In genomic region chr2:180171522-180172070, GRCm38 (mm10) we compare ENCODE assay signal across 8 mouse cellular contexts. TPM values are rescaled to one million over a fixed set of nuclear protein-coding genes. Genes with fewer than 3 reads are reported as not detected.
A peak's percentile ranks its signal among the peaks of the same experiment; 100 is the strongest.
DNase-seq lines count a peak whose midpoint lies in the region; ATAC-seq and TF ChIP-seq lines count a peak whose summit lies in the region.

No protein-coding gene starts in this region.

- H3K9ac ChIP-seq in kidney, embryonic 16.5 days (replicated peaks; ENCODE audit: low read length) = peak overlapping the region; percentile 82
- H3K9ac ChIP-seq in limb, embryonic 14.5 days (ENCODE audit: low read depth, low read length, severe bottlenecking) = peak overlapping the region; percentile 95

- 0 out of 2 replicates have a peak, but pooled peaks have one; percentile 29 for TF ChIP-seq POLR2A in limb, embryonic 14.5 days (IDR thresholded peaks at IDR 0.05; ENCODE audit: borderline replicate concordance, extremely low read depth, insufficient read depth, insufficient read length)
- peak; percentile 79; the same call in 1 of the 2 replicates for TF ChIP-seq POLR2A in olfactory bulb, adult 2 months (IDR thresholded peaks at IDR 0.05; ENCODE audit: insufficient read depth, low read depth, low read length)

- H3K27ac ChIP-seq in kidney, embryonic 16.5 days (ENCODE audit: low read length) = peak overlapping the region; percentile 61
- H3K27ac ChIP-seq in limb, embryonic 14.5 days (replicated peaks; ENCODE audit: low read depth, low read length) = peak overlapping the region; percentile 89
- H3K27ac ChIP-seq in olfactory bulb, adult 2 months (ENCODE audit: insufficient read depth, low read depth, low read length) = peak overlapping the region; percentile 74

- no peak for TF ChIP-seq CTCF in olfactory bulb, adult 2 months (IDR thresholded peaks at IDR 0.05; ENCODE audit: insufficient read depth, low read depth, low read length)

- peaks cover 20% of the 10 kb centered on the region for H3K4me1 ChIP-seq in kidney, embryonic 16.5 days (ENCODE audit: insufficient read depth, low read length)
- peaks cover 10% of the 10 kb centered on the region; the same call in 1 of the 2 replicates for H3K4me1 ChIP-seq in limb, embryonic 14.5 days (ENCODE audit: control insufficient read depth, insufficient read depth, low read length)
- peaks cover 25% of the 10 kb centered on the region for H3K4me1 ChIP-seq in olfactory bulb, adult 2 months (ENCODE audit: control insufficient read depth, insufficient read depth, low read length)

- peak overlapping the region; percentile 78 for H3K4me3 ChIP-seq in kidney, embryonic 16.5 days (ENCODE audit: low read length)
- H3K4me3 ChIP-seq in limb, embryonic 14.5 days (replicated peaks; ENCODE audit: low read length) = peak overlapping the region; percentile 97
- peak overlapping the region; percentile 97 for H3K4me3 ChIP-seq in olfactory bulb, adult 2 months (ENCODE audit: insufficient read depth, low read depth, low read length)

- under 1% methylated on average over 61 of the region's 80 CpGs for WGBS in kidney, embryonic 16.5 days
- under 1% methylated on average over 42 of the region's 80 CpGs for WGBS in limb, embryonic 14.5 days
- under 1% methylated on average over 80 of the region's 80 CpGs for WGBS in olfactory bulb, adult 2 months

- peaks cover 32% of the 10 kb centered on the region for H3K36me3 ChIP-seq in kidney, embryonic 16.5 days (ENCODE audit: insufficient read depth, low read length)
- peaks cover 32% of the 10 kb centered on the region for H3K36me3 ChIP-seq in limb, embryonic 14.5 days (ENCODE audit: control insufficient read depth, insufficient read depth, low read length)

- H3K9me3 ChIP-seq in kidney, embryonic 16.5 days (ENCODE audit: low read length) = no peaks in the 10 kb centered on the region
- no peaks in the 10 kb centered on the region for H3K9me3 ChIP-seq in limb, embryonic 14.5 days (ENCODE audit: control insufficient read depth, low read length)

- peak; percentile 70 for ATAC-seq in kidney, embryonic 16.5 days (ENCODE audit: low FRiP score, low TSS enrichment)
- peak; percentile 32 for ATAC-seq in erythroblast, adult 5-6 weeks (replicated peaks; ENCODE audit: low FRiP score, poor library complexity, severe bottlenecking)
- peak; percentile 53 for ATAC-seq in limb, embryonic 14.5 days (ENCODE audit: low FRiP score, low read depth)

- H3K27me3 ChIP-seq in kidney, embryonic 16.5 days (ENCODE audit: insufficient read depth, low read length) = no peaks in the 10 kb centered on the region
- no peaks in the 10 kb centered on the region for H3K27me3 ChIP-seq in limb, embryonic 14.5 days (ENCODE audit: control insufficient read depth, insufficient read depth, low read length)

- peak overlapping the region; percentile 99 for H3K4me2 ChIP-seq in kidney, embryonic 16.5 days (replicated peaks; ENCODE audit: low read depth, low read length)
- peak overlapping the region; percentile 87 for H3K4me2 ChIP-seq in limb, embryonic 14.5 days (replicated peaks; ENCODE audit: low read depth, low read length, severe bottlenecking)

- no peak for DNase-seq in kidney, adult 9 months
- DNase-seq in MN1 (ENCODE audit: low spot score) = peak; percentile 74
- no peak for DNase-seq in limb, embryonic 14.5 days (ENCODE audit: low spot score)
- DNase-seq in gastrocnemius, postnatal 4 days (ENCODE audit: low spot score in 2 of 2) = no peak
- no peak for DNase-seq in cerebellum, adult 11 months

RNA-seq across cellular contexts. Expression of gene Adrm1, which starts 0.3 kb away (rescaled TPM):
- 200 and 208 TPM in 2 replicates for polyA plus RNA-seq in kidney, embryonic 16.5 days (2015; fragmentation: Nextera tagmentation; extraction: Ambion mirVana)
- total RNA-seq in erythroblast, adult 5-6 weeks (2015; ENCODE audit: low replicate concordance) = 13.3 and 28.6 TPM in 2 replicates
- total RNA-seq in erythroblast, adult 5-6 weeks (2017; ENCODE audit: low replicate concordance) = 8.5 and 23.9 TPM in 2 replicates
- 115 and 147 TPM in 2 replicates for polyA plus RNA-seq in limb, embryonic 14.5 days (2012; rRNA removed)
- polyA plus RNA-seq in limb, embryonic 14.5 days (2014; fragmentation: Nextera tagmentation; extraction: Ambion mirVana) = 135 and 147 TPM in 2 replicates
- not detected in 2 replicates for polyA plus RNA-seq in olfactory bulb, adult 2 months (2012; ENCODE audit: insufficient read depth, insufficient read length, low replicate concordance, missing spikeins)
- 100 to 1,000 TPM; 113 to 131 TPM for total RNA-seq in gastrocnemius, postnatal 4 days (2021)

RNA-seq across cellular contexts. Expression of gene Osbpl2, which starts 52.5 kb away (rescaled TPM):
- polyA plus RNA-seq in kidney, embryonic 16.5 days (2015; fragmentation: Nextera tagmentation; extraction: Ambion mirVana) = 35.2 and 36.3 TPM in 2 replicates
- 8.2 and 10.0 TPM in 2 replicates for total RNA-seq in erythroblast, adult 5-6 weeks (2015; ENCODE audit: low replicate concordance)
- total RNA-seq in erythroblast, adult 5-6 weeks (2017; ENCODE audit: low replicate concordance) = 9.2 and 15.2 TPM in 2 replicates
- 23.2 and 28.6 TPM in 2 replicates for polyA plus RNA-seq in limb, embryonic 14.5 days (2012; rRNA removed)
- 42.2 and 42.7 TPM in 2 replicates for polyA plus RNA-seq in limb, embryonic 14.5 days (2014; fragmentation: Nextera tagmentation; extraction: Ambion mirVana)
- polyA plus RNA-seq in olfactory bulb, adult 2 months (2012; ENCODE audit: insufficient read depth, insufficient read length, low replicate concordance, missing spikeins) = not detected in 2 replicates
- total RNA-seq in gastrocnemius, postnatal 4 days (2021) = 10 to 100 TPM; 27.7 to 32.1 TPM

RNA-seq across cellular contexts. Expression of gene Lama5, which starts 54.1 kb away (rescaled TPM):
- 53.1 and 57.4 TPM in 2 replicates for polyA plus RNA-seq in kidney, embryonic 16.5 days (2015; fragmentation: Nextera tagmentation; extraction: Ambion mirVana)
- total RNA-seq in erythroblast, adult 5-6 weeks (2015; ENCODE audit: low replicate concordance) = 1.7 TPM in 1 of 2 replicates, not detected in the other
- total RNA-seq in erythroblast, adult 5-6 weeks (2017; ENCODE audit: low replicate concordance) = 0.09 and 0.14 TPM in 2 replicates
- polyA plus RNA-seq in limb, embryonic 14.5 days (2012; rRNA removed) = 47.3 and 56.7 TPM in 2 replicates
- polyA plus RNA-seq in limb, embryonic 14.5 days (2014; fragmentation: Nextera tagmentation; extraction: Ambion mirVana) = 30.4 and 31.2 TPM in 2 replicates
- not detected in 2 replicates for polyA plus RNA-seq in olfactory bulb, adult 2 months (2012; ENCODE audit: insufficient read depth, insufficient read length, low replicate concordance, missing spikeins)
- total RNA-seq in gastrocnemius, postnatal 4 days (2021) = 10 to 100 TPM; 32.3 to 42.7 TPM

Comparison
In these comparisons a context has a peak if more than half of its experiments do, and no peak if none do; other contexts are left out.
1. RNA of gene Lama5, which starts 54.1 kb away (polyA plus RNA-seq): 53.1 to 57.4 TPM in kidney, embryonic 16.5 days and 30.4 to 56.7 TPM in limb, embryonic 14.5 days; not detected in olfactory bulb, adult 2 months; every median in the first group is over 10 times any median in the second.
2. Peak in every context shown above with its lines, with median percentiles within 50 percentile points of each other: ATAC-seq, H3K27ac ChIP-seq and H3K4me3 ChIP-seq.